Mouse (Mus musculus) testis, adult 2 months (tissue): ENCODE data around the gene Slc35e2.

ENCODE experiments used
- CTCF ChIP-seq: fragments of 200-500 bp; IDR thresholded peaks from 2 replicates; pipeline ENCODE4 v1.5.1; 2012; ENCODE audit warnings: low read depth, mild to moderate bottlenecking, inconsistent platforms, low read length, moderate library complexity; ENCODE audit not compliant: control insufficient read depth, insufficient read depth, insufficient replicate concordance
- POLR2A ChIP-seq: fragments of 200-500 bp; IDR thresholded peaks from 2 replicates; pipeline ENCODE4 v1.6.1; 2012; ENCODE audit warnings: low read depth, mild to moderate bottlenecking, inconsistent platforms, low read length, moderate library complexity; ENCODE audit not compliant: control insufficient read depth

GRCm38 (mm10) chr4:155613264-155613663 is 12.0 kb downstream of the Slc35e2 start:
- TF ChIP-seq CTCF = no peak
- no peak for TF ChIP-seq POLR2A
